Mouse (Mus musculus) spleen, postnatal 10 days (tissue): Measurements from ENCODE around the gene Kng1.
A peak's percentile ranks its signal among the peaks of the same experiment; 100 is the strongest.
"Not testable (repeated sequence)": the region's sequence is repeated elsewhere in the genome, so short reads cannot be mapped to it uniquely, and the experiment has no call there.

Experiments used
- DNase-seq, 2 experiments: peaks; one replicate each; pipeline ENCODE4 v3.0.0; 2021 to 2022; ENCODE audit warnings: low spot score in 2 of 2

Gene Kng1

DNA sequence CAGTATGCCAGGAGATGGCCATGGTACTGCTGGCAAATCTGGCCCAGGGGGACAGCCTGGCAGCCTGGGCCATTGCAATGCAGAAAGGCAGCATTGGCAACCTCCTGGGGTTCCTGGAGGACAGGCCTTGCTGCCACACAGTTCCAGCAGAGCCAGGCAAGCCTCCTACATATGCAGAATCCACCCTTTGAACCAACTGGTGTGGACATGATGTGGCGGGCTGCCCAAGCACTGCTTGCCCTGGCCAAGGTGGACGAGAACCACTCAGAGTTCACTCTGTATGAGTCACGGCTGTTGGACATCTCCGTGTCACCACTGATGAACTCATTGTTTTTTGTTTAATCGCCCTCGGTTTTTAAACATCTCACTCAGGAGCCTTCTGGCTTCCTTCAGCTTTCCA lies 36.5 kb downstream of the Kng1 start:
- no peak for DNase-seq

DNA sequence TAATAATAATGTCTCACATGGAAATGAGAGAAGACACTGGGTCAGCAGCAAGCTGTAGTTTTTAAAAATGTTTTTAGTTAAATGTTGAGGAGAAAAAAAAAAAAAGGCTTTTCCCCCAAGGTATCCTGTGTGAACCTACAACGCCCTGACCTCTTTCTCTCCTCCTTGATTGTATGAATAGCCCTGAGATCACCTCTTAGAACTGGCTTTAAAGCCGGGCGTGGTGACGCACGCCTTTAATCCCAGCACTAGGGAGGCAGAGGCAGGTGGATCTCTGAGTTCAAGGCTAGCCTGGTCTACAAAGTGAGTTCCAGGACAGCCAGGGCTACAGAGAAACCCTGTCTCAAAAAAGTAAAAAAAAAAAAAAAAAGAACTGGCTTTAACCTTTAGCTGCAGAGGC lies 37.9 kb downstream of the Kng1 start:
- DNase-seq = not testable (repeated sequence)

DNA sequence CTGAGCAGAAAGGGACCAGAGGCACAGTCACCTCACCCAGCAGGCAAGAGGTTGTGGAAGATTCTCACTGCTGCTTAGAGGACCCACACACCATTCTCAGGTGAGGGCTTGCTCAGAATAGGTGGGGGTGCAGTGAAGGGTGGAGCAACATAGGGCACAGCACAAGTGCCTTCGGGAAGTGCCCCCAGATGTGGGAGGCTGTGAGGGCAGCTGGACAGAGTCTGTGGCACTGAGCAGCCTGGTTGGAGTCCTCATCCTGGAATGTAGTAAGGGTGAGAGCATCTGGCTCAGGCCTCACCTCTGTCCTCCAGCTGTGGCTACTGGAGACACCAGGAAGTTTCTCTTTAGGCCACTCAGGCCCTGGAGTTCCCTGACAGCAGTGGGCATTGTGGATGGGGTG lies 39.2 kb downstream of the Kng1 start:
- DNase-seq = not testable (repeated sequence)

DNA sequence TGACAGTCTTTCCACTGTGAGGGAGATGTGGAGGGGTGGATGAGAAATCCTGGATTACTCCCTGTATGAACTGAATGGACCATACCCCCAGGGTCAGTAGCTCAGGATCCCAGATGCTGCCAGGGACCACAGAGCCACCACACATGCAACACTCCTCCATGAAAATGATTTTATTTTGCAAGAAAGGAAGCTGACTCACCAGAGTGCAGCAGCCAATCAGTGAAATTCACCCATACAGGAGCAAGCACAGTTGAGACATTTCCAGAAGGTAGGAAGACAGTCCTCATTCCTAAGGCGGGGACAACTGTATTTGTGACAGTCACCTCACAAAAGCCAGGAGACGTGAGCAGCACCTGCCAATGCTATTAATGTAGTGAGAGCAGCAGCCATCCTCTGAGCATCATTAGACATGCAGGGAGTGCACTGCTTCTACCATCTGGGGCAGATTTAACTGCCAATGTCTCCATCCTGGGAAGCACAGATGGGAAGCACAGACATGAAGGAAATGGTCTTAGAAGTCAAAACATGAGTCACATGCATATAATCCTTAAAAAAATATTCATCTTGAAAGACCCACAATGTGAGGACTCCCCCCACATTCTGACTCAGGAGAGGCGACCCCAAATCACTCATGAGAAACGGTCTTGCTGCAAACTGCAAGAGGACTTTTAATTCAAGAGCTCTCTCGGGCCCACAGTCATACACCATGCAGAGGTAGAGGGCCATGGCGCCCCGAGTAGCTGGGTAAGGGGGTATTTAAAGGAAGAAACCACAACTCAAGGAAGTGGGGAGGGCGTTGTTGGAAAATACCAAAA lies 39.8 kb downstream of the Kng1 start:
- not testable (repeated sequence) for DNase-seq

DNA sequence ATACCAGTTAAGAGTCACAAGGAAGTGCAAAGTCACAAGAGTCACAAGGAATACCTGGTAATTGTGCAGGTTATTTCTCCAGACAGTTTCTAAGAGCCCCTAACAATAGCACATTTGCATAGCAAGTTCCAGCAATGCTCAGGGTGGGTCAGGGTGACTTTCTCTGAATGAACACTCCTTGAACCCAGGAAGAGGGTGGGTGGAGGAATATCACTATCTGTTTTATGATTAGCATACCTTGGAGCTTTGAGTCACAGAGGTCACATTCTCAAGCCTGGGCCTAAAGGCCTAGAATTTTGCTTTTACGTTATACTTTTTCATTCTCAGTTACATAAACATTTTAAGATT lies 40.4 kb downstream of the Kng1 start:
- not testable (repeated sequence) for DNase-seq

DNA sequence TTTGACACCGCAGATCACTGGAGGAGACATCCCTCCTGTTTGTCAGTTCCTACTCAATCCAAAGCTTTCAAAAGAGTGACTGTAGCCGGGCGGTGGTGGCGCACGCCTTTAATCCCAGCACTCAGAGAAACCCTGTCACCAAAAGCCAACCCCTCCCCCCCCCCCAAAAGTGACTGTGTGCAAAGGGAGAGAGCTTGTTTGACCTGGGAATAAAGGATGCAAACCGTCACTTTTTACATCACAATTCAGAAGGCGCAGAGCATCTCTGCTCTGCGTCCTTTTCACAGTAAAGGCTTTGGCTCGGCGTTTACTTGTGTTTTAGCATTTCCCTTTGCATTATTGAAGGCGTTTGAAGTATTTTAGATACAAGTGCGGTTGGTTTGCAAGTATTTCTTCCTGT lies 42.0 kb downstream of the Kng1 start:
- no peak for DNase-seq

DNA sequence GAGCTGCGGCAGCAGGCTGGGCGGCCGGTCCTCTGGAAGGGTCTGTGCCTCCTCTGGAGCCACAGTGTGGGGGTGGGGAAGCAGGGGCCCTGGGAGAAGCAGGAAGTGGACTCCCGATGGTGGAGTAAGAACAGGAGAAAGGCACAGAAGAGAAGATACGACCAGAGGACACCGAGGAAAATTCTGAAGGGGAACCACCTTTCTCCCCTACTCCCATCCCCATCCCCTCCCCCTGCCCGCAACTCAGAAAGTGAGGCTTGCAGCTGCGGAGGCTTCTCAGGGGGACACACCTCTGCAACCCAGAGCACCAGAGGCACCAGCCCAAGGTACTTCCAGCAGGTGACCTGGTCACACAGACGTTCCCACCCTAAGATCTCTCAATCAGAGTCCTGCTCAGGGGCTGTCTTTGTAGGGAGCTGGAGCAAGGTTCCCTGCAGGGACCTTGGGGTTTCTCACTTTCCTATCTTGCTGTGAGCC lies 42.5 kb downstream of the Kng1 start:
- no peak for DNase-seq

DNA sequence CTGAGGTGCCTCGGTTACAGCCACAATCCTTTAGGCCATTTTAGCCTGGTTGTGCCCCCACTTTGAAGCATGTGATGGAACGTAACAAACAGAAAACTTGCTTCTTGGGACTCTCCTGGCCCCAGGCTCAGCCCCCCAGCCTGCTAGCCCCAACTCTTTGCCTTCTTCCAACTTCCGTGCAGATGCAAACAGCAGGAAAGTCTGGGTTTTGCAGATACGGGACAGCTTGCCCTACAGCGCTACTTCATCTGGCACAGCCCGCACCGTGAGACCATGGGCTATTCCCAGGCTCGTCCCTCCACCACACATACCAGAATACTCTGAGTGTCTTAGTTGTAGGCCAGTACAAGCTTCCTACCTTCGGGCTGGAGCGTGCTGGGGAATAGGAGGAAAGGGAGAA lies 42.9 kb downstream of the Kng1 start:
- no peak for DNase-seq

DNA sequence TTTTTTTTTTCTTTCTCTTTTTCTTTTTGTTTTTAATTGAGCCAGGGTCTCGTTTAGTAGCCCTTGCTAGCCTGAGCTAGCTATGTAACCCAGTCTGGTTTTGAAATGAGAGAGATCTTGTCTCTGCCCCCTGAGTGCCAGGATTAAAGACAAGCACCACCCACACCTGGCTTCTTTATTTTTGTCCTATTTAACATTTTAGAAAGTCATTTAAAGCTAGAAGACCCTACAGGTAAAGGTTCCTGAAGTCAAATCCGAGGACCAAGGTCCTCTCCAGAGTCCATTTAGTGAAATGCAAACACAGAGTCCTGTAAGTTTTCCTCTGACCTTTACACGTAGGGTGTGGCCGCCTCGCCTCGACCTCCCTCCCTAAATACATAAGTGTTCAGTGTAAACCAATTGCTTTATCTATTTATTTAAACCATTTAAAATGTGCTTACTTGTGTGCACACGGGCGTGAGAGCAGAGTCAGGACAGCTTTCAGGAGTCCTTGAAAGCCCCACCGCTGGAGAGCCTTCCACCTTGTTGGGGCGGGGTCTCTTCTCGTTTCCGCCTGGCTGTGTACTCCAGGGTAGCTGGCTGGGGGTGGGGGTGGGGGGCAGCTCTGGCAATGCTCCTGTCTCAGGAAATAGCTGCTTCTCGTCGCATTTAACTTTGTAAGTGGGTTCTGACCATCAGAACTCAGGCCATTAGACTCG lies 44.8 kb downstream of the Kng1 start:
- DNase-seq = peak in 1 of 2 experiments; percentile 34

DNA sequence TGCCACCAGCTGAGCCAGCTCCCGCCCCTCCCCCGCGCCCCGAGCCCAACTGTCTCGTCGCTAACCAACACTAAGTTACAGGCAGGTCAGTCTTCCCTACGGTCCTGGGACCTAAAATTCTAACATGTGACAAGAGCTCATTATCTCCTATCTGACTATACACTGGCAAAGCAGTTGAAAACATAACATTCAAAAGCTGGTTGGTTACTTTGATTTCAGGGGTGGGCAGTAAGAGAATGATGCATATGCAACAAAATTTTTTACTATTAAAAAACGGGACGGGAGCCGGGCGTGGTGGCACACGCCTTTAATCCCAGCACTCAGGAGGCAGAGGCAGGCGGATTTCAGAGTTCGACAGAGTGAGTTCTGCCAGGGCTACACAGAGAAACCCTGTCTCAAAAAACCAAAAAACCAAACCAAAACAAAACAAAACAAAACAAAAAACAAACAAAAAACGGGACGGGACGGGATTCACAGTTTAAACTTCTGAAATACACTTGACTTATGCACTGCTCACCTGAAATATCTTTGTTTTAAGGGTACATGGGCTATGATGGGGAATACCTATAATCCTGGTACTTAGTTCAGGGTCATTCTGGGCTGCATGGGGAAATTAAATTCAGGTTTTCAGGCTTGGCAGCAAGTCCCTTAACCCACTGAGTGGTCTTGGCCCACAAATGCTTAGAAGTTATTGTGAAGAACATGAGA lies 45.5 kb downstream of the Kng1 start:
- DNase-seq = no peak

DNA sequence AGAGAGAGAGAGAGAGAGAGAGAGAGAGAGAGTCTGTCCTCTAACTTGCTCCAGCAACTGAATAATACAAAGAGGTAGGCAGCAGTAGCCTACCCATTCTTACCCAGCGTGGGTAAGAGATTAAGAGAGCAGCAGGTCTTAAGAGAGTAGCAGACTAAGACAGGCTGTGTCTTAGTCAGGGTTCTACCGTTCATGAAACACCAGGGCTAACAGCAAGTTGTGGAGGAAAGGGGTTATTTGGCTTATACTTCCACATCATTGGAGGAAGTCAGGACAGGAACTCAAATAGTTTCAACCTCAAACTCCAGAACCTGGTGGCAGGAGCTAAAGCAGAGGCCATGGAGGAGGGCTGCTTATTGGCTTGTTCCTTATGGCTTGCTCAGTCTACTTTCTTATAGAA lies 46.2 kb downstream of the Kng1 start:
- DNase-seq = no peak

DNA sequence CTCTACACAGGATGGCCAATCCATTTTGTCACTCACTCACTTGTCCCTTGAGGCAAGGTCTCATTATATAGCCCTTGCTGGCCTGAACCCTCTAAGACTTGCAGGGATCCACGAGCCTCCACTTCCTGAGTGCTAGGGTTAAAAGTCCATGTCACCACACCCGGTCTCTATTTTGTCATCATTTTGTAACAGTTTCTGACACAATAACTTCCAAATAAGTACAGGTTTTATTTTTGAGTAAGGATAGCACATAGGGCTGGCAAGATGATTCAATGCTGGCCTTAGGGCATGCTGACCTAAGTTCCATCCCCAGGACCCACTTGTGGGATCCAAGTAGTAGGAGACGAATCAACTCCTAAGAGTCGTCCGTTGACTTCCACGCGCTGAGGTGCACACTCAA lies 48.5 kb downstream of the Kng1 start:
- no peak for DNase-seq

DNA sequence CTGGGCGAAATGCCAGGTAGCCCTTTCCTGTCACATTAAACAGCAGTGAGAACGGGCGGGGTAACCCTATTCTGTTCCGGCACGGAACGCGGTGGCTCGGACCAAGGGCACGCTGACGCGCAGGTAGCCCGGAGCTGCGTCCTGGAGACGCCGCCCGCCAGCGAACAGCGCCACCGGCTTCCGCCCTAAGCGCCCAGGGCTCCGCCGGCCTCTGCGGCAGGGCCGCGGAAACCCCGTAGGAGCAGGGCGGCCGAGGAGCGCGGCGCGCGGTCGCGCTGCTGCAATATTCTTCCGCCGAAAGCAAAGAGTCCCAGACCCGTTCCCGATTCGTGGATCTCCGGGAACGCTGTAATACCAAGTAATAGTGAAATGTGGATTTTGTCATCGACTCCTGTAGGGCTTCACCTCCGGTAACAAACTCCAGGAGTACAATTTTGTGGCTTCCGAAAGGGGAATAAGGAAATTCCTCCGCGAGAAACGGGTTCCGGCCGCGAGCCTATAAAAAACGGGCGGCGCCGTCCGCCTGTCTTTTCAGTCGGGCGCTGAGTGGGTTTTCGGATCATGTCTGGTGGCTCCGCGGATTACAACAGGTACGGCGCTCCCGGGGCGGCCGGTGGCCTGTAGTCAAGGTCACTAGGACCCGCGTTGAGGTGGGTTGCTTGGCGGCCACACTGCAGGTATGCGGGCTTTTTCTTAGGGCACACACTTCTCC lies 49.7 kb downstream of the Kng1 start, which contains the start of gene Eif4a2:
Gene Eif4a2 (plus strand): TSS at position 214 of the 712 bp plus-strand sequence.
- DNase-seq = peak; percentile 95 to 98

DNA sequence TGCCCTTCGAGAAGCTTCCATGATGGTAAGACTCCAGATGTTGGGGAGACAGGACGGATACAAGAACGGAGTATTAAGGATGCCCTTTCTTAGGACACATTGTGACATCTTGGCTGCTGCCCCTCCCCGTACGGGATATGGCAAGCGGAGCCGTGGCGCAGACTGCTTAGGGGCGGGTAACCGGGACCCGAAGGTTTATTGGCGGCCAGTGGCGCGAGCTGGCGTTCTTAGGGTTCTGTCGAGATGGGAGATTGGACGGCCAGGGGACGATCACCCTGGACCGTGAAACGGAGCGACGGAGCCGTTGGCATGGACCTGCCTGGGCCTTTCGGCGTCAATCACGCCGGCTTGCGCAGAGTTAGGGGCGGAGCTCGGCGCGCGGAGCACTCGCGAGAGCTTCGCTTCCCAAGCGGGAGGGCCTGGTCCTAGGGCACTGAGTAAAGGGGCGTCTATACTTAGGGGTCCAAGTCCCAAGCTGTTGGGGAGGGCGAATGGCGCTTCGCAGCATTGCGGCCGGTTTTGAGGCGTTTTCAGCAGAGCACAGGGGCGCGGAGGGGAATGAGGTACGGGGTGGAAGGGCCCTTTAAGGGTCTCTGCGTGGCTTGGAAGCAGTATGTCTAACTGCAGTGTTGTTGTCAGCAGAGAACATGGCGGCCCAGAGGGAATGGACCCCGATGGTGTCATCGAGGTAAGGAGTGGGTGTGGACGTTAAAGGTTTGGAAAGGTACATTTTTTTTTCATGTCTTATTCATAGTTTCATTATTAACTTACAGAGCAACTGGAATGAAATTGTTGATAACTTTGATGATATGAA lies 50.5 kb downstream of the Kng1 start:
- peak; percentile 84 to 89 for DNase-seq

DNA sequence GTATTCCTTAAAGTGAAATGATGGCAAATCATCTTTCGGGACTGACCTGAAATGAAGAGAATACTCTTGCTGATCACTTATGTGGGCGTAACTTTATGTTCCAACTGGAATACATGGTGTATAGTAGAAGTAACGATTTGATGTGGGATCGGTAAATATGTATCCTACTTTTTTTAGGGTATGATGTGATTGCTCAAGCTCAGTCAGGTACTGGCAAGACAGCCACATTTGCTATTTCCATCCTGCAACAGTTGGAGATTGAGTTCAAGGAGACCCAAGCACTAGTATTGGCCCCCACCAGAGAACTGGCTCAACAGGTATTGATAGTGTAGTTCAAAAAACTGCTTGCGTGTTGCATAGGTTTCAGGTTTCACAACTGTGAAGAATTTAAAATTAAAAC lies 51.3 kb downstream of the Kng1 start:
- no peak for DNase-seq

DNA sequence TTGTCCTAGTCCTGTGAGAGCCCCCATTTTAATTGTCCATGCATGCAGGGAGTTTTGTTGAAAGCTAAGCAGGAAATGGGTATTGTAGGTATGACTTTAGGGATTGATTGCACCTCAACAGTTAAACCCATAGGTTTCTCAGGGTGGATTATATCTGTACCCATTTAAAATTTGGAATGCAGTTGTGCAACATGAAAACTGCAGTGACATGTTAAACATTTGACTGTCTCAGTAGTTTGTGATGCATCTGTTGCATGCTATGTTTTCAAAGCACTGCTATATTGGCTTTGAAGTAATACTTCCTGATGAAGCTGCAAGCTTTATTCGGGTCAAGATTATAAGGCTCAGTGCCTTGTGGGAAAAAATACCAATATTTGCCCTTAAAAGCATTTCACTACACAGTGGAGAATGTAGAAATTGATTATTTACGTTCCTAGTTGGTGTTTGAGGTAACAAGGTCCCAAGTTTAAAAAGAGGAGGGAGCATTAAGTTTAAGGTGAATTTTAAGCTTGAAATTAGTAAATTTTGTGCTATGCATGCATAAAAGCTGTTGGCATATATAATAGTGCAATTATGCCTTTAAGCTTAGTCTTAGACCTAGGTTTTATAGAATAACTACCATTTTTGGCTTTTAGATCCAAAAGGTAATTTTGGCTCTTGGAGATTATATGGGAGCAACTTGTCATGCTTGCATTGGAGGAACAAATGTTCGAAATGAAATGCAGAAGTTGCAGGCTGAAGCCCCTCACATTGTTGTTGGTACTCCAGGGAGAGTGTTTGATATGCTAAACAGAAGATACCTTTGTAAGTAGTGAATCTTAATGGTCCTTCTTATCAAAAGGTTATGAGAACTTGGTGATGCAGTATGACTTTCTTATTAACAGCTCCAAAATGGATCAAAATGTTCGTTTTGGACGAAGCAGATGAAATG lies 52.0 kb downstream of the Kng1 start:
- DNase-seq = no peak

DNA sequence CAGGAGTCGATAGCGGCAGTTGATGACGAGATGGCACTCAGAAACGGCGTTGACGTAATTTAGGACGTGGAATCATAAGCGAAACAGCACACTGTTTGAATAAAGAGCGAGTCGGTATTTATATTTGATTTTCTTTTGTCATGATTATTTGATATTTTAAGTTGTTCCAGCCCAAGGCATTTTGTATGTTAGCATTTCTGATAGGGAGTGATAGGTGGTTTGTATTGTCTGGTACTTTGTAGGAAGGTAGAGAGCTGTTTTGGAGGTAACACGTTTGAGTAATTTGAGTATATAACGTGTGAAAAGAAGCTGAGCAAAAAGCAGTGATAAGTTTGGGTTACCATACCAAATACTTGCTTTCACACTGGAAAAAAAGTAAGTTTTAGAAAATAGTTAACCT lies 54.7 kb downstream of the Kng1 start:
- DNase-seq = no peak

DNA sequence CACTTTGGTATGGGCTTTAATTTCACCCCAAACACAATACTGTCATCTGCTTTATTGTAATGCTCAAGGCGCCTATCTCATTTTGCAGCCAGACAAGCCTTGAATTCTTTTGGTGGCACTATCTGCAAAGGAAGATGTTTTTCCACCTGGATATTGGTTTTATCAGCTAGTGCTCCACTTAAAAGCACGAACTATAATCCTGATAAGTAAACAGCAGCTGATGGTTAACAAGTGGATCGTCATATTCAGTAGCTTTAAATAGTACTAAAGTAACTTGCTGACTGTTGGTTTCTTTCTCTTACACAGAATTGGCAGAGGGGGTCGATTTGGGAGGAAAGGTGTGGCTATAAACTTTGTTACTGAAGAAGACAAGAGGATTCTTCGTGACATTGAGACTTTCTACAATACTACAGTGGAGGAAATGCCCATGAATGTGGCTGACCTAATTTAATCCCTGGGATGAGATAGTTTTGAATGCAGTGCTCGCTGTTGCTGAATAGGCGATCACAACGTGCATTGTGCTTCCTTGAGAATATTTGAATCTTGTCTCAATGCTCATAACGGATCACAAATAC lies 55.3 kb downstream of the Kng1 start:
- no peak for DNase-seq

DNA sequence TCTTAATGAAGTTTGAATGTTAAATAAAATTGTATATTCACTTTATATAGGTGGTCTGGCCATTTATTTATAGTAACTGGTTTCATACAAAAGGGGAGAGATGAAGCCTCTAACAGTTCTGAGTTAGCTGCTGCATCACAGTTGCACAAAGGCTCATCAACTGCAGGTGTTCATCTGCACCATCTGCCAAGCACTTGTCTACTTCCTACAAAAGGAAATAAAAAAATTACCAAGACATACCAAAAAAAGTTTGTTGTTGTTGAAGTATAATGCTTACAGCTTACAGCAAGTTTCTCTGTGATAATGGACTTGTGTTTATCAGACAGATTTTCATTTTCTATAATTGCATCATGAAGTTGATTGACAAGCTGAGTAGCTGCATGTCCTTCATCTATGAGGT lies 56.2 kb downstream of the Kng1 start:
- no peak for DNase-seq
